Mouse (Mus musculus): ENCODE data around the gene Pgm5.

Gene Pgm5

DNA sequence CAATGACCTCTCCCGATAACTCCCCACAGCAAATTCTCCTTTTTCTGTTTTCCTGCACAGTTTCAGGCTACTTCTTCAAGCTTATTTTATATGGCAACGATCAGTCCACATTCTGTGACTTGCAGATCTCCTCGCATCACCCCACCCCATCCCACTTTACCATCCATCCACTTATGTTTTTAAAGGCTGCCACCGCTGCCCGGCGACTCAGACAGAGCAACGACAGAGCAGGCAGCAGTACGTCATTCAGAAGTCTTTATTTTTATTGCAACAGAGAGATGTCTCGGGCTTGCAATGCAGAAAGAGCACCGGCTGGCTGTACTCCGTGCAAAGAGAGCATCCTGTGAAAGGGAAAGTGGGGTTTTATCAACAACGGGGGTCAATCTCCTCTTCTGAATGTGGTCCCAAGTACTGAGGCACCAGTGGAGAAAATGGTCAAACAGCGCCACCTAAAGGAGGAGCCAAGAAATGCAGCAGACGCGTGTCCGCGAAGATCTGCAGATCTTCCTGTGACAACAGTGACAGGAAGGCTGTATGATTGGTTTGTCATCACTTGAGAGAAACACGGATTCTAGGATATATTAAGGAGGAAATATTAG lies 9.5 kb upstream of the Pgm5 start:
- peak; percentile 45 for DNase-seq (ENCODE audit: low read depth, low spot score)

DNA sequence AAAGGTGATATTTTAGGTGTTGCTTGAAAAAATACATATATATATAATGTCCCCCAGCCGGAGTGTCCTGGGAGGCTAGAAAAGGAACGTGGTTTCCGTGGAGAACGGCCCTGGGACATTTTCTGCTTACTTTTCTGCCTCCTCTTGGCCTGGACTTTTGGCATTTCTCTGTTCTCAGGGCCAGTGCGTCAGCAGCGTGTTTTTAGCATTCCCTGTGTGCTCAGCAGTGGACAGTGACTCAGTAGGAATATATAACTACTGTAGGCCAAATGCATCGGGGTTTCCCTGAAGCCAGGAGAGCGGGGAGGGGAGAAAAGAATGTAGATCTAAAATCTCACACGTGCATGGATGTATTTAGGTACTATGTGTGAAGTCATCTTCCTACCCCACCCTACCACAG lies 3.8 kb upstream of the Pgm5 start:
- no peak for DNase-seq (ENCODE audit: low read depth, low spot score)

DNA sequence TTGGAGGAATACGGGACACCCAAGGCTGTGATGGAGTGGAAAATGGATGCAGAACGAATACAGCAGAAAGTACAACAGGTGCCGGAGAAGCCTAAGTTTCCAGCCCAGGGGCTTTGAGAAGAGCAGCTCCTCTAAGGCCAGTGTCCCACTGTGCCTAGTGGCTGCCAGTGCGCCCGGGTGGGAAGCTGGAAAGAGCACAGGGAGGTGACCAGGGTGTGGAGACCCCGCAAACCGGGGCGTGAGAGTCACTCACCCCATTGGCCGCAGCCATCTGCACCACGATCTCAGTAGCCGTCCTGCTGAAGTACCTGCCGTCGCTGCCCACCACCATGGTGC lies 411 bp downstream of the Pgm5 start:
- DNase-seq (ENCODE audit: low read depth, low spot score) = no peak

DNA sequence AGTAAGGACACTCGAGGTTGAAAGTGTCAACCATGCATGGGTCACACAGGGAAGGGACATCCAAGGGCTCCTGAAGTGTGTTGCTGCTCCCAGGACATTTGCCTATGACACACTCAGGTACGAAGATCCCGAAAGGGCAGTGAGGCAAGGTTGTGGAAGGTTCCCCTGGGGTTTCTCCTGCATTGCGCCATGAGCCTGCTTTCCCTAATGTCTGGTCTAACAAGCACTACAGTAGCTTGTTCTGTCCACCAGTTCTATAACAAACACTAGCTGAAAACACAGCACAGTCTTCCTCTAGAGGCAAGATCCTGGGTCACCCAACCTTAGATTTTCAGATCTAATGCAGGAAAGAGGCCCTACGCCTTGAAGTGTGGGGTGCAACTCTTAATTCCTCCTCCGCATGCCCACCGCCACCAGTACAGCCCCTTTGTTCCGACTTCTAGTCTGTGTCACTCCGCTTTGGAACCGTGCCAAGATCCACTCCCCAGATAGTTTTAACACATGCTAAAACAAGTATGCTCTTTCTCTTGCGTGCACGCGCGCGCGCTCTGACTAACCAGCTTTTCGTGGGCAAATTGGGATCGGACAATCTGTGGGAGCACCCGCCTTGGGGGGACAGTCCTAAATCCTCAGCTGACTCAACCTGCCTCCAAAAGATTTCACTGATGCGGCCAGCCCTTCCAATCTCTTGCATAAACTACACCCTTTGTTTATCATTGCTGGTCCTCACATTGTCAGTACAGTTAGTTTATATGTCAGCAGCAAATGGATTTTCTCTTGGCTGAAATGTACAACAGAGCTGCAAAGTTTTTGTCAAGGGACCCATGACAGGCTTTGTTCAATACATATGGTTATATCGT lies 10.0 kb downstream of the Pgm5 start:
- DNase-seq (ENCODE audit: low read depth, low spot score) = no peak

DNA sequence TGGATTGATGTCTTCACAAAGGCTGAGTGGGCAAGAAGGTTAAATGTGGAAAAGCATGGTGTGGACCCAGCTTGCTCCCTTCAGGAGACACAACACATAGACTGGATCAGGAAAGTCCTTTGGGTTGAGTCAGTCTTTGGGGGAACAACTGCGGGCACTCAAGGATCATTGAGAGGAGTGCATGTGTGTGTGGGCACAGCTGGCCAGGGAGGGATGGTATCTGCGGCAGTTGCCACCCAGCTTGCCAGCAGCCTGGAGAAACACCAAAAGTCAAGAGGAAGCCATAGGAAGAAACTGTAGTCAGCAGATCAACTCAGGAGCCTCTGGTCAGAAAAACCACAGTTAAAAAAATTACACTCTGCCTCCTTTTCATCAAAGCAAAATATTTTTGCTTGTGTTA lies 12.8 kb downstream of the Pgm5 start:
- no peak for DNase-seq (ENCODE audit: low read depth, low spot score)

DNA sequence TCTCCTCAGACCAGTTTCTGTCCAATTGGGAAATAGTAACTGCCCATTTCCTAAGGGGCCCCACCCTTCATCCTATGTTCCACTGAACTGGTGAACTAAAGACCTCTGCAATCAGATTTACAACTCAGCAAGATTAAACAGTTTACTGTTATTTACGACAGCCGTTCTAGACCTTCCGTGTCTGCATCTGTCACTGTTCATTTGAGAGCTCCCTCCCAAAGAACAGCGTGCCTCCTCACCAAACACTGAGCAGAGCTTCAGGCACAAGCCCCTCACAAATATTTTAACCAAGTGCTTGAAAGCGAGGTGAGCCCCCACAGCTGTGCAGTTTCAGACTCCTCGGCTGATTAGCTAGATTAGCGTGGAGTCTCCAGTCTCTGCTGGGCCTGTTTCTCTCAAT lies 13.3 kb downstream of the Pgm5 start:
- no peak for DNase-seq (ENCODE audit: low read depth, low spot score)

DNA sequence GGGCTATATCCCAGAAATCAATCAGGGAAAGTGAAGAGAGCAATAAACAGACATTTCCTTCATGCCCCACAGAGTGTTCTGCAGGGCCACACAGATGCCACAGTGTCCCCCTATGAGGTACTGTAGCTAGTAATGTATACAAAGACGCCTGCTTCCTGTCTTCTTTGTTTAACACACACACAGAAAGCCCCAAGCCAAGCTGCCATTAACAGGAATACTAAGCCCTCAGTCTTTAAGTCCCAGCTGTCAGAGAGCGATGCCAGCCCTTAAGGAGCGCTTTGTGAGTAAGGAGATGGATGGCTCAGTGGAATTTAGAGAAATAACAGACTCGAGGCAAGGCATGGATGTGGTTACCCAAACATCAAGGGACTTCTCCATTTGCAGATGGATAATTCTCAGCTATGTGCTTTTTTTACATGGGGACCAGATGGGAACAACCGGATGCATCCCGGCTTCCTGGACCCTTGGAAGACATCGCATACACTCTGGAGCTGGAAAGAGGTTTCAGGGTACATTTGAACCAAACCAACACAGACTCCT lies 16.6 kb downstream of the Pgm5 start:
- DNase-seq (ENCODE audit: low read depth, low spot score) = no peak

DNA sequence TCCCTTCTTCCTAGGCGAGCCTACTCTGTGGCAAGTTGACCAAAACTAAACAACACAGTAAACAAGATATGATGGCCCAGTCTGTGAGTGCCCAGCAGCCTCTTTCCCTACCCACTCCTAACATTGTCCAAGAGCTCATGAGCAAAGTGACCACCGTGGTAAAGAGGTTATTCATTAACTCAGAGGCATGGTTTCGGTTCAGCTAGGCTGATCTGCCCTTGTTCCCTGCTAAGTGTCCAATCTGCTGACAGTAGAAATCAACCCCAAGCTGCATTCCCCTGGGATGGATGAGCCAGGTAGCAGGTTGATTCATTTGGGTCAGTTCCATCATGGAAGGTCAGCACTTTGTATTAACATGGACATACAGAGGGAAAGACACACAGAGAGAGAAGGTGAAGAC lies 19.6 kb downstream of the Pgm5 start:
- no peak for DNase-seq (ENCODE audit: low read depth, low spot score)

DNA sequence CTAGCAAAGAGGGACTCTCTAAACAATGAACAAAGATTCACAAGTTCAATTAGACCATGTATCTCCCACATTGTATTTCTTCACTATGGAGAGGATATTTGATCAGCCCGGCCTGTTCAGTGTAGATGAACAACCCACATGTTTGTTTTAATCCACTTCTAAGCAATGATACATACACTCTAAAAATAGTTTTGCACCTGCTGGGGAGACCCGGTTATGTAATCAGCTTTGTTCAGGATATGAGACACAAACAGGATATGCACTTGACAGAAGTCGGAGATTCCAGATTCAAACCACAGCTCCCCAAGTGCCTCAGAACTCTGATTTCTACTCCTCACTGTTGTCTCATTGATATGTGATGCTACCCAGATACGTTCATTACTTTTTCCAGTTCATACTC lies 37.1 kb downstream of the Pgm5 start:
- DNase-seq (ENCODE audit: low read depth, low spot score) = no peak

DNA sequence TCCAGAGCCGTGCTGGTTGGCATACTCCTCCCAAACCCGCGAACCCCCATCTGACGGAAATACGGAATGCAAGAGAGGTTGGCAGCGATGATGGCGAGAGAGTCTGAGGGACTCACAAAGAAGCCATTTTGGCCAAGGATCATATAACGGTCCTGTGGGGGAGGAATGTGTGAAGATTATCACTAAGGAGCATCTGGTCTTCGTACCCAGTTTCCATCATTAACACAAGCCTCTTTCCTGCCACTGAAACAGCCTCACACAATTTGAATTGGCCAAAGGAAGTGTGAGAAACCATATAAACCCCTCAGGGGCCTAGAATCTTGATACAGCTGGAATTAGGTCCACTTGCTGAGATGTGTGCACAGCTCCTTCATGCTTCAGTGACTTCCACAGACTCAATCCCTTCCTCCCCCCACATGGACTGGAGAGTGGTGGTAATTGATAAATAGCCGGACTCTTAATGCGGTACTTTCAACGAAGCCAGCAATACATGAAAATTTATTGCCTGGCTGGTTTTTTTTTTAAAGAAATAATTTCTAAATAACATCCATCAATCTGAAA lies 45.9 kb downstream of the Pgm5 start:
- DNase-seq (ENCODE audit: low read depth, low spot score) = no peak

DNA sequence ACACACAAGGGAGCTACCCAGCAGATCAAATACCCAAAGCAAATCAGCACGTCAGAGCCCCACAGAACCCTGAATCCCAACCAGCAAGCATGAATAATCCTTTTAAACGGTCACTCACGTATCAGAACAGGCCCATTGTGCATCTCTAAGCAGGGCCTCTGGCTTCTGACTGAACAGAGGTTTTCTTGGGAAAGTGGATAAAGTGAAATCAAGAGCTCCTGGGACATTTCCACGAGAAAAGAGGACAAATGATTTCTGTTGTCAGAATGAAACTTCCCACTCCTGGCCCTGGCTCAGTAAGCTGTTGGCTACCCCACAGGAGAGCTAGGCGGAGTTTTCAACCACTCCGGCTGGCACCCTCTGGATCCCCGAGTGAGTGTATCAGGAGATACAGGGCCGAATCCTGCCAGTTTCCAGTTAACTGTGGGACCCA lies 48.8 kb downstream of the Pgm5 start:
- no peak for DNase-seq (ENCODE audit: low read depth, low spot score)

DNA sequence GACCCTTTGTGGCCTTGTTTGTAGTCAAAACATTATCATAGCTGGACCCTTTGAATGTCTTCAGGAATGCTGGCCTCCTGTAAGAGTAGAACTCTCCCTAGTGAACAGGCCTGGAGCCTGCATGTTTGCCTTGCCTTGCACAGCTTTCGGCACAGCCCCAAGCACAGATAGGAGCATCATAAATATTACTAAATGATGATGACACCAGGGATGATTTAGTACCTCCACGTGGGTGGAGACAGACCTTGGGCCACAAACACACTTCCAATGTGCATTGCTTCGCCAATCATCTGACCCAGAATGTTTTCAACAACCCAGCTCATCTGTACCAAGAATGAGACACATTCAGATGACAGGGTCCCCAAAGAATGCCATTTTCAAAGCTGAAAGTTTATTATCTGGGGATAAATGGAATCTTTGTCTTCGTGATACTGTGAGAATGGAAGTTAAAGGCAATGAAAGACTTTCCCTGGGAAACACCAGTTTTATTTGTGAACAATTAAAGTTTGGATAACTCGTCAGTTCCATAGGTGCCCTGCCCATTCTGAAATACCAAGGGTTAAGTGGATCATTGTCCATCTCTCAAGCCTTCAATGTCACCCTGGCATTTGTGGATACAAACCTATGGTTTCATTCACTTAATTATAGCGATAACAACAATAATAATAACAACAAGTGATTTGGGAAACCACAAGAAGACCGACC lies 49.4 kb downstream of the Pgm5 start:
- no peak for DNase-seq (ENCODE audit: low read depth, low spot score)

DNA sequence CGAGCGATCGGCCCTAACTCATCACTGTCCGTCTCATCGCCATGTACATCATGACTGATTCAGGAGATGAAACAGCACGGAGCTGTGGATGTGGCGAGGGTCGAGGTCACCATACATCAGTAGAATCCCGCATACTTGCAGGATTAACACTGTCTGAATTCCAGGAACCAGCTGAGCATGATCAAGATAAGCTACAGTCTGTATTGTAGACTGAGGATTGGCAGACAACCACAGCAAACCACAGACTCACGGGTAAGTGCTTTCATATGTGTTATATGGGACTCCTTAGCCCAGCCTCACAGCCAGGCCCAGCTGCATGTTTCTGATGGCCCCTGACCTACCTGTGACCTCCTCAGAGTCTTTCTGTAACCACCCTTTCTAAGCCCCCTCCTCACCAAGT lies 50.2 kb downstream of the Pgm5 start:
- no peak for DNase-seq (ENCODE audit: low read depth, low spot score)

DNA sequence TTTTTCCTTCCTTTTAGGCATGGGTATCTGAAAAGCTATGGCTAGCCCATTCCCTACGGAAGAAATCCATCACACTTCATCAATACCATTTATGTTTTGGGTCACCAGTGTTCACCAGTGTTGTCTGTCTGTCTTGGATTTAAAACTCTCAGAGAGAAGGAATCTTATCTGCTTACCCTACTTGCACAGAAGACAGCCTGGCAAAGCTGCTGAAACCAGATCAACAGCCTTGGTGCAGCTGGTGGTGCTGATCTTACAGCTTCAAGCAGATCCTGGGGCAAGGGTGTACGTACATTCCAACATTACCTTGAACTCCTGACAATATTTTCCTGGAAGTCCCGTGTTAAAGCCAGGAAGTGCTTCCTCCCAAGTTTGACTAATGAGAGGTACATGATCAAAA lies 55.6 kb downstream of the Pgm5 start:
- no peak for DNase-seq (ENCODE audit: low read depth, low spot score)

DNA sequence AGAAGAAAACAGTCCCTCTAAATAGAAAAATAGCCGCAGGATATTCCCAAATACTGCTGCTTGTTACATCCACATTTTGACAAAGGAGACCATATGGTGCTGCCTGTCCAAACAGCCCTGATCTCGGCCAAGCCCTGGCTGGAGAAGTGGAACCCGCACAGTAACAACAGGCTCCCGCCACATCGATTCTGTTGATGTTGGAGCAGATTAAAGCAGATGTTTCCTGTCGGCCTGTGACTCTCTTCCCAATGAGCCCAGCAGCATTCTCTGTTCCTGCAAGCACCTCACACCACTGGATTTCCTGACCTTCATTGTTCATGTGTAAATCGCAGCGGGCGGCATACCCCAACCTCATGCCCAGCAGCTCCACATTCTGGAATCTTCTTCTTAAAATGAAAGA lies 64.0 kb downstream of the Pgm5 start:
- no peak for DNase-seq (ENCODE audit: low read depth, low spot score)

DNA sequence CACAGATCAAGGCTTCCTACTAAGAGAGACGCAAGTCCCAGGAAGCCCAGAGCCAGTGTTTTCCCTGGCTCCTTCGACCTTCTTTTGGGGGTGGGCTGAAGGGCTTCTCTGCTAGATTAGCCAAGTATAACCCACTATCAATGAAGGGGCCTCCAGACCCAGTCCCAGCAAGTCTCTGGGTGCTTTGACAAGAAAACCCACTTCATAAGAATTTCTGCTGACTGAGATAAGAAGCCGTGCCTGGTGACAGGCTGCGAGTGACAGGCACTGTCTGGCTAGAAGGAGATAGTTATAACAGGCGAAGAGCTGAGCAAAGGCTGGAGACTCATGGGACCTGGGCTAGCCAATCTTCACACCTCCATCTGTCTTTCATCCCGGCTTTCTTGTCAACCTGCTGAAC lies 67.3 kb downstream of the Pgm5 start:
- DNase-seq (ENCODE audit: low read depth, low spot score) = no peak

DNA sequence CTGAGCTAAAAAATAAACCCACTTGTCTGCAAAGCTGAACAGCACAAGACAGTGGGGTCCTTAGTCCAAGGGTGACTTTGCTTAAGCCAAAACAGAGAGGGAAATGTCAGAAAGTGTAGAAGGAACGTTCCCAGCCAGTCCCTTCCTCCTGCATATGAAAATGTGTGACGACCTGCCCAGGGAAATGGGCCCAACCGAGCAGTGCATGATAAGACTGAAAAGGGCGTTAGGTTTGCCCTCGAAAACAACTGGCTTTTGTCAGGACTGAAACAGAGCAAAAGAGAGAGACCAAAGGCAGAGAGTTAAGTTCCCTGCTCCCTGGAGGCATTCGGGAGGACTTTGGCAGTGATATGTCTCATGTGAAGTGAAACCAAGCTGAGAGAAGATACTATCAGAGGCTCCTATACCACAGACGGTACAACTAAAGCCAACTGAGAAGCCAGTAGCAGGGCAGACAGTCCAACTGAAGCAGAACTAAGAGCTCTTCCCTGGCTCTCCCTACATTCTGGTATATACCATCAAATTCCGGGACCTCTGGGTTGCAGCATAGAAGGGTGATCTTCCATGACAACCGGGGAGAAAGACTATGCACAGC lies 68.0 kb downstream of the Pgm5 start:
- no peak for DNase-seq (ENCODE audit: low read depth, low spot score)

DNA sequence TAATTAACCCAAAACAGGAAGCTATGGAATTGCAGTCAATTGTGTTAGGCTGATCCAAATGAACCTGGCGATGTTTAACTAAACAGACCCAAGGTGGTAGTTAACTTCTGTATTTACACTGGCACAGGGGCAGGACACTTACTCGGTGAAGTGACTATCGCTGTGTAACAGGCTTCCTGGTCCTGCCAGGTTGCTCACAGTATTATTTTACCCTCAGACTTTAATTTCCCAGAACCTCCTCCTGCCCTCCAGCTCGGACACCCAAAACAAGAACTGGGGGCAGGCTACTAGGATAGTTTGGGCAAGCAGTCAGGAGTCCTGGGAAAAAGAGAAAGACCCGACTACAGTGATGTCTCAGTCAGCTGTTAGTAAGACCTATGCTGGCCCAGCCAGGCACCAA lies 68.8 kb downstream of the Pgm5 start:
- no peak for DNase-seq (ENCODE audit: low read depth, low spot score)

DNA sequence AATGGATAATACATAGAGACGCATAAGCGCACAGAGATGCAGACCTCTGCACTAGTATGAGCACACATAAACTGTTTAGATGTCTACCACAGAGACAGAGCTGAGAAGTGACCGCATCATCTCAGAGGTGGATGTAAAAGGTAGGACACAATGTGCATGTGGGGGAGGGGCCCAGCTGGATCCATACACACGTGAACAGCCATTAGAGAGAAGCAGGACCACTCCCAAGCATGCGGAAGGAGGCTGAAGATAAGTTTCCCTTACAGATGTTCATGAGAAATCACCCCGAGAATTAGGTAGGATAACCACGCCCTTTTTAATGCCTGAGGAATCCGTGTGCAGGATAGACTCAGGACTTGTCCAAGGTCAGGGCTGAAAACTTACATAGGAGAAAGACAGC lies 75.8 kb downstream of the Pgm5 start:
- no peak for DNase-seq (ENCODE audit: low read depth, low spot score)

DNA sequence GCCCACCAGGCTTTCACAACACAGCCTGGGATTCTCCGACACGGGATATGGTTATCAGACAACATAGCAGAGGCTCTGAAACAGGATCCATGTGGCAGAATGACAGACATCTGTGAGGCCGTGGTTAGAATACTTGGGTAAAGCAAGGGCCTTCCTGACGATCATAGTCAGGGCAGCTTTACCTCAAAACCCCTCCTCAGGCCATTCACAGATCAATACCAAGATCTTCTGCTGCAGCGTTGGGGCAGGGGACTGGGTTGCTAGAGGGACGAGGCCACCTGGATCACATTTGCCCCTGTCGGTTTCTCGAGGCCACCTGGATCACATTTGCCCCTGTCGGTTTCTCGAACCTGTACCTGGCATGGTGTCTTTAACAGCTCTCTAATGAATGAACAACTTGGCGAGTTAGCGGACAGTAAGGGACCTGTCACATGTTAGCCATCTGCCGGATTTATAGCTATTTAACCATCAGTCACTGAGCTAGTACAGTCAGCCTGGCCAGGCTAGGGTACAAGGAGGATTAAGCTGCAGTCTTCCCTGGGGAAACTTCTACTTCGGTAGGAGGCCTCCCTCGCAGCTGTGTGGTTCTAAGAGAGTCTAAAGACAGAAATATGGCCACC lies 76.5 kb downstream of the Pgm5 start:
- DNase-seq (ENCODE audit: low read depth, low spot score) = no peak

DNA sequence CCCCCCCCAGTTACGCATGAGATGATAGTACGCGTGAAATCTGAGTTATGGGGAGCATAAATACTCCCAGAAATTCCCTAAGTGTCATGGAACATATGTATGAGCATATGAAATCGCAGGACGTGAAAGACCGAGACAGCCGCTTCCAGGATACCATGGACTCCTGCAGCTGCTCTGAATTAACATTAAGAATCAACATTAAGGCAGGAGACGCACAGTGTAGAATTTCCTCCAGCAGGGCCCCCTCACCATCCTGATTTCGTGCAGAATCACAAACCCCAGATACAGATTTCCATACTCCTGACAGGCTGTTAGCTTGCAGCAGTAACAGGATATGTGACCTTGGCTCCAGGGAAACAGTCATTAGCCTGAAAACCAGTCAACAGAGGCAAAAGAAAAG lies 77.9 kb downstream of the Pgm5 start:
- DNase-seq (ENCODE audit: low read depth, low spot score) = no peak

DNA sequence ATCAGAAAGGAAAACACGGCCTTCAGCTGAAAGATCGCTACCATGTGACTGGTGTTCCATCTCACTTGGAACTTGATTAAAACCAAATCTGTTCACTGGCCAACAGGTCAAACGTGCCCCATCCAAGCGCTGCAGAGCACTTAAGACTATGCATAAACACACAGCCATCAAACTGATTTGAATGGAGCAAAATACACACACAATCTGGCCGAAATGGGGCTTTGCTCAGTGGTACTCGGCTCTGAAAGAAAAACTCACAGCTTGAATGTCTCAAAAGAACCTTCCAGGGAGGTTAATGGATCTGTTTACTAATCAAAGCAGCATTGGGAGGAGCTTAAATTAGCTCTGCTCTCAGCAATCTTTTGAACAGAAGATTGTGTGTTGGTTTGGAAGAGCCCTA lies 81.7 kb downstream of the Pgm5 start:
- DNase-seq (ENCODE audit: low read depth, low spot score) = no peak

Measured in WW6 (cell line).